Mouse (Mus musculus) kidney, postnatal 36 days (tissue): ENCODE measurements around the gene Il4.
"Not testable (repeated sequence)": the region's sequence is repeated elsewhere in the genome, so short reads cannot be mapped to it uniquely, and the experiment has no call there.

Experiments used
- DNase-seq, 2 experiments: peaks; one replicate each; pipeline ENCODE4 v3.0.0; 2021 to 2022; ENCODE audit warnings: mixed read lengths in 2 of 2

Il4 gene

DNA sequence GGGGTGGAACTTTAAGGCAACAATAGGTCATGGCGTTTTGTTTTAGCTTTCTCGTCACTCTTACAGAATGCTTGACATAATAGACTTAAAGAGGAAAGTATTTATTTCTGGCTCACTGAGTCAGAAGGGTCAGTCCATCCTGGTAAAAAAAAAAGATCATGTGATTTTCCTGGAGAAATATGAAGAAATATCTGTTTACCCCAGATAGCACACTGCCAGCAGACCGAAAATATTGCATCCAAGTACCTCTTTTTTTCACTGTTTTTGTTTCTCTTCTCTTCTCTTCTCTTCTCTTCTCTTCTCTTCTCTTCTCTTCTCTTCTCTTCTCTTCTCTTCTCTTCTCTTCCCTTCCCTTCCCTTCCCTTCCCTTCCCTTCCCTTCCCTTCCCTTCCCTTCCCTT lies 58.5 kb downstream of the Il4 start:
- DNase-seq = not testable (repeated sequence)

DNA sequence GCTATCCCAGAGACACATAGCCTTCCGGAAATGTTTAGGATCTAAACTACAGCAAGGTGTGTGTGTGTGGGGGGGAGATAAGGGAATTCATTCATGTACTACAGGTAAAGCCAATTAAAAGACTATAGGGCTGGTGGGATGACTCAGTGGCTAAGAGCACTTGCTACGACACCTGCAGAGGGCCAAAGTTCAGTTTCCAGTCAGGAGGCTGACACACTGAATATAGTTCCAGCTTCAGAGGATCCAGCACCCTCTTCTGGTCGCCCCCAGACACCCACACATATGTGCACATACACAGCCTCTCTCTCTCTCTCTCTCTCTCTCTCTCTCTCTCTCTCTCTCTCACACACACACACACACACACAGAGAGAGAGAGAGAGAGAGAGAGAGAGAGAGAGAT lies 60.5 kb downstream of the Il4 start:
- not testable (repeated sequence) for DNase-seq

DNA sequence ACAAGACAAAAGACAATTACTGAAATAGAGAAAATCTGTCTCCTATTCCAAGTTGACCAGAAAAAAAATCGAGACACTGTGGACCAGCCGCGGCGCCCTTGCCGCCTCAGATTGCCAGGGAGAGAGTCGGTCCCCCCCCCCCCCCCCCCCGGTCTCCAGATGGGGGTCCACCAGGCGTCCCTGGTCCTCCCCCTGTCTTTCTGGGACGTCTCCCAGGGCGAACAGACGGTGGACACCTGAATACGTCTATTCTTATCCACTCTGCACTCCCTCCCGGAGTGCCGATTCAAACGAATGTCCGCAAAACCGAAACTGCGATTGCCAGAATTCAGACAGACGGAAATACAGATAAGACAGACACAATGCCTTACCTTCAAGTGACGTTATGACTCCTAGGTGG lies 61.9 kb downstream of the Il4 start:
- not testable (repeated sequence) for DNase-seq
